Mouse (Mus musculus) retina, postnatal 1 day (tissue): Measurements from ENCODE around the gene Ssna1.
A peak's percentile ranks its signal among the peaks of the same experiment; 100 is the strongest.

Experiments used
- DNase-seq: peaks from one replicate; pipeline ENCODE4 v3.0.0-alpha.2; 2012

Gene Ssna1

GRCm38 (mm10) chr2:25289651-25290050 is 17.4 kb upstream of the Ssna1 start, which contains the start of gene Lrrc26:
Gene Lrrc26, plus strand, starts transcription at chr2:25289915.
- DNase-seq: no peak

GRCm38 (mm10) chr2:25288734-25289345 is 16.6 kb upstream of the Ssna1 start:
- DNase-seq: no peak

GRCm38 (mm10) chr2:25287927-25288649 is 15.8 kb upstream of the Ssna1 start, which contains the start of gene Tmem210:
Gene Tmem210, plus strand, starts transcription at chr2:25288145.
- DNase-seq: no peak

GRCm38 (mm10) chr2:25286837-25287636 is 14.8 kb upstream of the Ssna1 start:
- DNase-seq: no peak

GRCm38 (mm10) chr2:25286314-25286713 is 14.1 kb upstream of the Ssna1 start:
- DNase-seq: no peak

- no peak for DNase-seq
Measured at GRCm38 (mm10) chr2:25285551-25285950, 13.3 kb upstream of the Ssna1 start.

GRCm38 (mm10) chr2:25278928-25279882 is 7.0 kb upstream of the Ssna1 start:
- DNase-seq: peak; percentile 90

GRCm38 (mm10) chr2:25273010-25273409 is 772 bp upstream of the Ssna1 start:
- DNase-seq: no peak

- no peak for DNase-seq
Measured at GRCm38 (mm10) chr2:25272515-25272914, 277 bp upstream of the Ssna1 start.

GRCm38 (mm10) chr2:25267746-25268309 is 4.4 kb downstream of the Ssna1 start:
- no peak for DNase-seq

- peak; percentile 93 for DNase-seq
Measured at GRCm38 (mm10) chr2:25267241-25267640, 5.0 kb downstream of the Ssna1 start.

GRCm38 (mm10) chr2:25266720-25267119 is 5.5 kb downstream of the Ssna1 start:
- DNase-seq: peak; percentile 93

- peak; percentile 81 for DNase-seq
Measured at GRCm38 (mm10) chr2:25265897-25266656, 6.2 kb downstream of the Ssna1 start.

- no peak for DNase-seq
Measured at GRCm38 (mm10) chr2:25264851-25265250, 7.4 kb downstream of the Ssna1 start.

GRCm38 (mm10) chr2:25264286-25264660 is 8.0 kb downstream of the Ssna1 start:
- no peak for DNase-seq

- DNase-seq: peak; percentile 24
Measured at GRCm38 (mm10) chr2:25263623-25264285, 8.5 kb downstream of the Ssna1 start.

- DNase-seq: peak; percentile 73
Measured at GRCm38 (mm10) chr2:25262795-25263622, 9.2 kb downstream of the Ssna1 start.

- DNase-seq: peak; percentile 98
Measured at GRCm38 (mm10) chr2:25262291-25262767, 9.9 kb downstream of the Ssna1 start, which contains the start of gene Tprn. Gene Tprn, plus strand, starts transcription at chr2:25262618.

GRCm38 (mm10) chr2:25261870-25262269 is 10.4 kb downstream of the Ssna1 start:
- no peak for DNase-seq
